Mouse (Mus musculus) neural tube, embryonic 13.5 days (tissue): Measurements from ENCODE around the gene Olfr532. TPM values are rescaled to one million over a fixed set of nuclear protein-coding genes. Genes with fewer than 3 reads are reported as not detected.
"Not testable (repeated sequence)": the region's sequence is repeated elsewhere in the genome, so short reads cannot be mapped to it uniquely, and the experiment has no call there.

Source experiments
- ATAC-seq: fragments of 200-750 bp; cut with Nextera tagmentation; 2 replicates; pipeline ENCODE4 v1.8.0; 2017; ENCODE audit warnings: low read depth, mild to moderate bottlenecking, moderate TSS enrichment, moderate library complexity
- H3K27ac ChIP-seq: fragments of 300-500 bp; sonication (generic); replicated peaks from 2 replicates; pipeline ENCODE4 v1.5.1; 2015; ENCODE audit warnings: moderate library complexity, mild to moderate bottlenecking, inconsistent platforms
- H3K27me3 ChIP-seq: fragments of 300-500 bp; sonication (generic); 2 replicates; pipeline ENCODE4 v1.6.1; 2015; ENCODE audit warnings: mild to moderate bottlenecking, inconsistent platforms
- H3K36me3 ChIP-seq: fragments of 300-500 bp; sonication (generic); 2 replicates; pipeline ENCODE4 v1.6.1; 2015; ENCODE audit warnings: mild to moderate bottlenecking, inconsistent platforms
- H3K4me1 ChIP-seq: fragments of 300-500 bp; sonication (generic); replicated peaks from 2 replicates; pipeline ENCODE4 v1.6.1; 2015; ENCODE audit warnings: inconsistent platforms
- H3K4me2 ChIP-seq: fragments of 300-500 bp; sonication (generic); 2 replicates; pipeline ENCODE4 v1.6.1; 2015; ENCODE audit warnings: inconsistent platforms, mild to moderate bottlenecking, moderate library complexity
- H3K4me3 ChIP-seq: fragments of 300-500 bp; sonication (generic); 2 replicates; pipeline ENCODE4 v1.5.1; 2015; ENCODE audit warnings: mild to moderate bottlenecking, inconsistent platforms
- H3K9ac ChIP-seq: fragments of 300-500 bp; sonication (generic); 2 replicates; pipeline ENCODE4 v1.6.1; 2015; ENCODE audit warnings: moderate library complexity, mild to moderate bottlenecking, inconsistent platforms
- H3K9me3 ChIP-seq: fragments of 300-500 bp; sonication (generic); 2 replicates; pipeline ENCODE4 v1.6.1; 2016; ENCODE audit warnings: inconsistent platforms
- WGBS: fragments of 180-500 bp; shearing (Covaris S2); methylation state at CpG from one replicate; pipeline ENCODE4 v1.1.7; 2015; 5-methylcytosine and 5-hydroxymethylcytosine counted together
- polyA plus RNA-seq: library from polyadenylated mRNA; unstranded; fragments of >200 nt; fragmentation: Nextera tagmentation; extraction: Ambion mirVana; gene quantifications from 2 replicates; pipeline ENCODE4 v1.2.1, GENCODE M21; 2015

Olfr532 gene
- not detected in 2 replicates for polyA plus RNA-seq

DNA sequence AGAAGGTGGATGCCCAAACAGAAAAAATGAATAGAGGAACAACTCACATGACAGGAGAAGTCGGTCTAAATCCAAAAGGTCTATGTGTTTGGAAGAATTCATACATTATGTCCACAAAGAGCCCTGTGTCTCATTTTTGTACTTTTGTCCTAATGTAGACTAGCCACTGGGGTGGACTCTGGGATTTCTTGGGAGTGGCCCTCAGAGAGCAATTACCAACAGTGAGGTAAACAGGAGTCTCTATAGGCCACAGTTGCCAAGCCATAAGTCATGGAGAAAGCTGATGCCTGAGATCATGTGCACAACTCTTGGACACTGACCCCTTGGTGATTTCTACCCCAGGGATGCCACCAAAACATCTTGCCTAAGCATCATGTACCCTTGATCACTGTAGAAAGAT is at the start of gene Olfr532:
Gene Olfr532, minus strand, starts transcription at position 101 of the 400 bp plus-strand sequence.
- Histone ChIP-seq H3K9me3 (no peaks in the 10 kb centered on the region), H3K9ac (no peak within 1 kb of the TSS), H3K4me2 (no peak within 1 kb of the TSS), H3K4me1 (no peaks in the 10 kb centered on the region), H3K27me3 (no peaks in the 10 kb centered on the region), H3K27ac (no peak within 1 kb of the TSS), H3K4me3 (no peak within 1 kb of the TSS), H3K36me3 (no peaks in the 10 kb centered on the region)
- ATAC-seq, result no peak
- WGBS, result 90% methylated on average over 1 of the region's 1 CpGs

DNA sequence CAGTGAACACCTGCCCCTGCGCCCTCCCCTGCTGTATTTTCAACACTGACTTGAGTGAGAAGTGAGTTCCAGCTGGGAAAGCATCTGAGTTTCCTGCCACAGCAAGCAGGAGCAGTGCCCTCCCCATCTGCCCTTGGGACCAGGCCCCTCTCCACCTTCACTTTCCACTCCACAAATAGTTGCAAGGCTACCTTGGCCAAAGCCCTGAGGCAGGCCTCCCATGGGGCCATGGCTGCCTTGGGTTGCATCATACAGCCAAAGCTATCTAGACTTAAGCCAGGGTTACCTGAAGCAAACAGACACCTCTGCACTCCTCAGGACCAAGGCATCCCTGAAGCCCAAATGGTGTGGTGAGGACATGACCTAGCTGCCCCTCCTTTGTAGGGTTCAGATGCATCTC is 41.6 kb upstream of the Olfr532 start, which contains the start of gene Olfr533:
Gene Olfr533, plus strand, starts transcription at position 301 of the 400 bp plus-strand sequence.
- not testable (repeated sequence) for H3K27ac ChIP-seq, H3K4me2 ChIP-seq, H3K27me3 ChIP-seq, H3K4me3 ChIP-seq, H3K36me3 ChIP-seq, H3K9ac ChIP-seq, H3K9me3 ChIP-seq, H3K4me1 ChIP-seq, ATAC-seq
- WGBS, result 80% methylated on average over 1 of the region's 1 CpGs

DNA sequence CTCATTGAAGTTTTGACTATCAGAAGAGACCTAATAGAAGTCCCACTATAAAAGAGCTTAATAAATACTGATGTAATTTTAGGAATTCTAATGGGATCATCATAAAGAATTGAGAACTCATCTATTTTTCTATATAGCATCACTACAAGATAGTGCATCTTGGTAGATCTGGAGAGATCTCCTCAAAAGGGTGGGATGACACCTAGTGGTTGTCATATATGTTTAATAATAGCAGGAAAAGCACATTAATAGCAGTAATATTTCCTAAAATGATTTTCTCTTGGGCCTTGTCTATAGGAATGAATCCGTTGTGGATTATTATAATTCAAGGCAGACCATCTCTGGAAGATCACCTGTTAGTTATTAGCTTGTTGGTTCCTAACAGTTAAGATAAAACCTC is 21.7 kb upstream of the Olfr532 start:
- H3K4me2 ChIP-seq, result no peak overlapping the region
- no peak for ATAC-seq
- H3K4me3 ChIP-seq, result no peak overlapping the region
- H3K36me3 ChIP-seq, result no peaks in the 10 kb centered on the region
- no peak overlapping the region for H3K9ac ChIP-seq
- no peak overlapping the region for H3K27ac ChIP-seq
- 91% methylated on average over 1 of the region's 1 CpGs for WGBS
- H3K9me3 ChIP-seq, result no peaks in the 10 kb centered on the region
- H3K4me1 ChIP-seq, result no peaks in the 10 kb centered on the region
- no peaks in the 10 kb centered on the region for H3K27me3 ChIP-seq

DNA sequence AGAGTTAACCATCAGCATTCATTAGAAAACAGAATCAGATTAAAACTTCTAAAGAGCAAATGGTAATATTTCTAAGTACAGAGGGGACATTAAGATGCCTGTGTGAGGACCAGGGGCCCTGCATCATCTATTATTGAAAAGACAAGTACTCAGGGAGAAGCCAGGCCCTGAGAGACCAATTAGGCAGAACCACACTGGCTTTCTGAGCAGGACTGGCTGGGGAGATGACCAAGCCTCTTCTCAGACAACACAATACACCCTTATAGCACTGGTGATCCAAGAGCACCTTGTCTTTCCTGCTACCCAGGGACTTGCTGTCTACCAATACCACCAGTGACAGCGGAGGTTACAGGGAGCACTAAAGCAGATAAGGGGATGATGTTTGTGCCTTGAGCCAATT is 18.6 kb downstream of the Olfr532 start, which contains the start of gene Olfr531:
Gene Olfr531, minus strand, starts transcription at position 101 of the 400 bp plus-strand sequence.
- Histone ChIP-seq H3K4me3 (no peak within 1 kb of the TSS), H3K9me3 (peaks cover 6% of the 10 kb centered on the region; the same call in 1 of the 2 replicates), H3K9ac (no peak within 1 kb of the TSS), H3K27me3 (no peaks in the 10 kb centered on the region), H3K4me2 (no peak within 1 kb of the TSS), H3K4me1 (no peaks in the 10 kb centered on the region), H3K27ac (no peak within 1 kb of the TSS), H3K36me3 (no peaks in the 10 kb centered on the region)
- ATAC-seq, result no peak
- 97% methylated on average over 1 of the region's 1 CpGs for WGBS

DNA sequence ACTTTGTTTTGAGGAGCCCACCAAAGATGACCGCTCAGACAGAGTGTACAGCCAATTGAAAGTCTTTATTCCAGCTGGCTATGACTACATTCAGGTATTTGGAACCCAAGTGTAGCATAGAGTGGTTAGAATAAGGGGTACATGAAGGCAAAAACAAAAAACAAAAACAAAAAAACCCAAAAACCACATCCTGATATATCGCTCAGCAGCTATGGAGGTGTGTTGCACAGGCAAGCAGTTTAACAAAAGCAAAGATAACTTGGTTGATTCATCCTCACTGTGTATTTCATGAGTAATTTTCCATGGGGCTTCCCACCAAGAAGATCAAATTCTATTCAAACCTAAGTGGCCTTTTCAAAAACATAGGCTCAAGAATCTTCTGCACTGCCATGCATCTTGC is 44.5 kb downstream of the Olfr532 start:
- Histone ChIP-seq H3K9me3 (no peaks in the 10 kb centered on the region), H3K27me3 (no peaks in the 10 kb centered on the region), H3K36me3 (no peaks in the 10 kb centered on the region), H3K4me2 (no peak overlapping the region), H3K9ac (no peak overlapping the region), H3K27ac (no peak overlapping the region), H3K4me1 (no peaks in the 10 kb centered on the region), H3K4me3 (no peak overlapping the region)
- WGBS, result 88% methylated on average over 2 of the region's 2 CpGs
- ATAC-seq, result no peak

DNA sequence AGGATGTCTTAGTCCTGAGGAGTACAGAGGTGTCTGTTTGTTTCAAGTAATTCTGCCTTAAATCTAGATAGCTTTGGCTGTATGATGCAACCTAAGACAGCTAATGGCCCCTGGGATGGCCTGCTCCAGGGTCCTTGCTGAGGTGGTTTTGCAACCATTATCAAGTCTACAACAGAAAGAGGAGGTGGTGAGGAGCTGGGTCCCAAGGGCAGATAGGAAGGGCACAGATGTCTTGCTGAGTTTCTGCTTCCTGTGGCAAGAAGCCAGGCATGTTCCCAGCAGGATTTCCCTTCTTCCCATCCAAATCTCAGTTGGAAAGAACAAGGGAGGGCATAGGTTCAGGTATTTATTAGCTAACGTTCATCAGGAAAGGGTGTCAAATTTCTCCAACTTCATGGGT is 45.2 kb downstream of the Olfr532 start, which contains the start of gene Olfr530:
Gene Olfr530, minus strand, starts transcription at position 101 of the 400 bp plus-strand sequence.
- WGBS, result 55% methylated on average over 1 of the region's 1 CpGs
- no peaks in the 10 kb centered on the region for H3K9me3 ChIP-seq
- no peaks in the 10 kb centered on the region for H3K4me1 ChIP-seq
- no peak within 1 kb of the TSS for H3K9ac ChIP-seq
- ATAC-seq, result no peak
- no peak within 1 kb of the TSS for H3K4me3 ChIP-seq
- H3K36me3 ChIP-seq, result no peaks in the 10 kb centered on the region
- H3K4me2 ChIP-seq, result no peak within 1 kb of the TSS
- no peaks in the 10 kb centered on the region for H3K27me3 ChIP-seq
- no peak within 1 kb of the TSS for H3K27ac ChIP-seq

DNA sequence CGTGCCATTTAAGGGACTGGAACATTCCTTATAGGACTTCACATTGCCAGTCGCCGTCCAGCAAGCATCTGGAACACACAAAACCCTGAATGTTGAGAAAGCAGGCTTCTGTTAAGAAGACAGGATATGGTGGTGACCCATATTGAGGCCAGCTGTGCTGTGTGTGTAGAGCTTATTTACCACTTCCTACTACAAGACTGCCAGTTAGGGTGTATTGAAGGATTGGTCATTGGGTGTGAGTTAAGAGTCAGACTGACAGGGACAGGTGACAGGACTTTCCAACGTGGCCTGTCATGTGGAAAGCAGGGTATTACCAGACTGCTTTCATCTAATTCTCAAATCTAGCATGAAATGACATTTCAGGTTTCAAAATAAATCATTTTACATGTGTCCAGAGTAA is 47.1 kb downstream of the Olfr532 start:
- H3K4me2 ChIP-seq, result no peak overlapping the region
- H3K27ac ChIP-seq, result no peak overlapping the region
- no peak overlapping the region for H3K4me3 ChIP-seq
- WGBS, result 81% methylated on average over 4 of the region's 4 CpGs
- no peak for ATAC-seq
- H3K27me3 ChIP-seq, result no peaks in the 10 kb centered on the region
- no peak overlapping the region for H3K9ac ChIP-seq
- H3K9me3 ChIP-seq, result no peaks in the 10 kb centered on the region
- H3K36me3 ChIP-seq, result no peaks in the 10 kb centered on the region
- no peaks in the 10 kb centered on the region for H3K4me1 ChIP-seq

Other genes with a start within 250 kb of the Olfr532 start
- gene Olfr523, start 248.4 kb downstream of the Olfr532 start, polyA plus RNA-seq, result not detected in 2 replicates
- gene Olfr524, start 215.7 kb downstream of the Olfr532 start, polyA plus RNA-seq, result not detected in 2 replicates
- gene Cd163l1, start 203.4 kb downstream of the Olfr532 start, polyA plus RNA-seq, result not detected in 2 replicates
- not detected in 2 replicates for gene 5830411N06Rik, start 174.4 kb downstream of the Olfr532 start, polyA plus RNA-seq
- gene Olfr525, start 100.8 kb downstream of the Olfr532 start, polyA plus RNA-seq, result not detected in 2 replicates
- not detected in 2 replicates for gene Olfr527, start 87.6 kb downstream of the Olfr532 start, polyA plus RNA-seq
- gene Olfr60, start 60.0 kb downstream of the Olfr532 start, polyA plus RNA-seq, result not detected in 2 replicates
- gene Olfr530, start 45.3 kb downstream of the Olfr532 start, polyA plus RNA-seq, result not detected in 2 replicates
- gene Olfr531, start 18.7 kb downstream of the Olfr532 start, polyA plus RNA-seq, result not detected in 2 replicates
- not detected in 2 replicates for gene Olfr533, start 41.7 kb upstream of the Olfr532 start, polyA plus RNA-seq
- gene Olfr535, start 62.6 kb upstream of the Olfr532 start, polyA plus RNA-seq, result not detected in 2 replicates
- not detected in 2 replicates for gene Olfr536, start 85.8 kb upstream of the Olfr532 start, polyA plus RNA-seq
- not detected in 2 replicates for gene Olfr538, start 146.2 kb upstream of the Olfr532 start, polyA plus RNA-seq
- not detected in 2 replicates for gene Olfr46, start 179.6 kb upstream of the Olfr532 start, polyA plus RNA-seq
- gene Olfr61, start 207.3 kb upstream of the Olfr532 start, polyA plus RNA-seq, result not detected in 2 replicates
- gene Olfr53, start 224.8 kb upstream of the Olfr532 start, polyA plus RNA-seq, result not detected in 2 replicates
- 0.07 TPM in 1 of 2 replicates, not detected in the other for gene Olfr539, start 238.3 kb upstream of the Olfr532 start, polyA plus RNA-seq